Mouse (Mus musculus): ENCODE measurements around the gene Prrc2a.
A peak's percentile ranks its signal among the peaks of the same experiment; 100 is the strongest.
"Not testable (repeated sequence)": the region's sequence is repeated elsewhere in the genome, so short reads cannot be mapped to it uniquely, and the experiment has no call there.

Prrc2a gene

GRCm38 (mm10) chr17:35132174-35132560, 32.5 kb downstream of the Prrc2a start:
- no peak for DNase-seq (ENCODE audit: low spot score)

GRCm38 (mm10) chr17:35131500-35132173, 33.1 kb downstream of the Prrc2a start, which contains the start of gene Apom:
Gene Apom, minus strand, starts transcription at chr17:35132050.
- DNase-seq (ENCODE audit: low spot score), result no peak

- no peak for DNase-seq (ENCODE audit: low spot score)
Observed at GRCm38 (mm10) chr17:35131038-35131437, 33.7 kb downstream of the Prrc2a start.

GRCm38 (mm10) chr17:35128996-35129395, 35.7 kb downstream of the Prrc2a start:
- DNase-seq (ENCODE audit: low spot score), result no peak

- no peak for DNase-seq (ENCODE audit: low spot score)
Observed at GRCm38 (mm10) chr17:35127017-35127416, 37.7 kb downstream of the Prrc2a start.

- peak; percentile 62 for DNase-seq (ENCODE audit: low spot score)
Observed at GRCm38 (mm10) chr17:35126206-35126611, 38.5 kb downstream of the Prrc2a start, which contains the start of gene D17H6S53E. Gene D17H6S53E, plus strand, starts transcription at chr17:35126373.

- no peak for DNase-seq (ENCODE audit: low spot score)
Observed at GRCm38 (mm10) chr17:35125578-35125977, 39.1 kb downstream of the Prrc2a start.

- DNase-seq (ENCODE audit: low spot score), result no peak
Observed at GRCm38 (mm10) chr17:35125081-35125480, 39.6 kb downstream of the Prrc2a start.

- not testable (repeated sequence) for DNase-seq (ENCODE audit: low spot score)
Observed at GRCm38 (mm10) chr17:35124261-35124896, 40.3 kb downstream of the Prrc2a start.

- not testable (repeated sequence) for DNase-seq (ENCODE audit: low spot score)
Observed at GRCm38 (mm10) chr17:35123287-35123686, 41.4 kb downstream of the Prrc2a start.

GRCm38 (mm10) chr17:35121871-35122303, 42.8 kb downstream of the Prrc2a start, which contains the start of gene Csnk2b:
Gene Csnk2b, minus strand, starts transcription at chr17:35122053.
- peak; percentile 95 for DNase-seq (ENCODE audit: low spot score)

- DNase-seq (ENCODE audit: low spot score), result peak; percentile 100
Observed at GRCm38 (mm10) chr17:35121143-35121799, 43.4 kb downstream of the Prrc2a start, which contains the start of gene Gpank1. Gene Gpank1, plus strand, starts transcription at chr17:35121455.

- DNase-seq (ENCODE audit: low spot score), result peak; percentile 62
Observed at GRCm38 (mm10) chr17:35120745-35121142, 44.0 kb downstream of the Prrc2a start.

- DNase-seq (ENCODE audit: low spot score), result peak; percentile 32
Observed at GRCm38 (mm10) chr17:35115046-35116019, 49.4 kb downstream of the Prrc2a start, which contains the start of gene Ly6g5b. Gene Ly6g5b, minus strand, starts transcription at chr17:35115428.

GRCm38 (mm10) chr17:35111774-35112173, 52.9 kb downstream of the Prrc2a start:
- no peak for DNase-seq (ENCODE audit: low spot score)

GRCm38 (mm10) chr17:35108097-35108496, 56.6 kb downstream of the Prrc2a start, which contains the start of gene Ly6g5c:
Gene Ly6g5c, plus strand, starts transcription at chr17:35108279.
- DNase-seq (ENCODE audit: low spot score), result no peak

GRCm38 (mm10) chr17:35106522-35106921, 58.2 kb downstream of the Prrc2a start:
- no peak for DNase-seq (ENCODE audit: low spot score)

GRCm38 (mm10) chr17:35105740-35106389, 58.8 kb downstream of the Prrc2a start:
- DNase-seq (ENCODE audit: low spot score), result no peak

- no peak for DNase-seq (ENCODE audit: low spot score)
Observed at GRCm38 (mm10) chr17:35104754-35105153, 59.9 kb downstream of the Prrc2a start.

GRCm38 (mm10) chr17:35104079-35104478, 60.6 kb downstream of the Prrc2a start:
- DNase-seq (ENCODE audit: low spot score), result no peak

- DNase-seq (ENCODE audit: low spot score), result peak; percentile 30
Observed at GRCm38 (mm10) chr17:35103221-35103690, 61.4 kb downstream of the Prrc2a start.
